Mouse (Mus musculus): ENCODE measurements around the gene Slc22a6. TPM values are rescaled to one million over a fixed set of nuclear protein-coding genes. Genes with fewer than 3 reads are reported as not detected.

Gene Slc22a6
- polyA plus RNA-seq (2014; fragmentation: Nextera tagmentation; extraction: Ambion mirVana): not detected in 2 replicates

GRCm38 (mm10) chr19:8617904-8618303, at the start of gene Slc22a6:
Slc22a6 (plus strand) TSS chr19:8618039.
- H3K27ac ChIP-seq (replicated peaks in 1 of 2; ENCODE audit: control insufficient read depth in 1 of 2, insufficient read depth in 1 of 2, low read depth in 2 of 2, low read length in 2 of 2): no peak within 1 kb of the TSS
- H3K4me1 ChIP-seq (ENCODE audit: control insufficient read depth in 2 of 2, insufficient read depth in 2 of 2, low read length in 2 of 2): no peaks in the 10 kb centered on the region
- H3K36me3 ChIP-seq (ENCODE audit: control insufficient read depth, insufficient read depth, low read length): no peaks in the 10 kb centered on the region
- H3K4me3 ChIP-seq (ENCODE audit: control insufficient read depth in 1 of 2, insufficient read depth in 1 of 2, low read depth in 1 of 2, low read length in 2 of 2): no peak within 1 kb of the TSS
- no peak for ATAC-seq (ENCODE audit: insufficient number of reproducible peaks, insufficient read depth, low FRiP score, low read depth)
- H3K9me3 ChIP-seq (ENCODE audit: control insufficient read depth, low read length): no peaks in the 10 kb centered on the region
- H3K4me2 ChIP-seq (ENCODE audit: low read length): no peak within 1 kb of the TSS
- no peak within 1 kb of the TSS for H3K9ac ChIP-seq (ENCODE audit: low read length)
- 32% methylated on average over 7 of the region's 7 CpGs for WGBS
- H3K27me3 ChIP-seq (ENCODE audit: control insufficient read depth, insufficient read depth, low read length): no peaks in the 10 kb centered on the region; the same call in none of the 2 replicates

- peak; percentile 31; the same call in 1 of the 2 replicates for ATAC-seq (ENCODE audit: insufficient number of reproducible peaks, insufficient read depth, low FRiP score, low read depth)
Measured at GRCm38 (mm10) chr19:8569453-8569863, 48.4 kb upstream of the Slc22a6 start.

GRCm38 (mm10) chr19:8570341-8571040, 47.3 kb upstream of the Slc22a6 start:
- H3K4me2 ChIP-seq (ENCODE audit: low read length): no peak overlapping the region
- WGBS: 61% methylated on average over 2 of the region's 2 CpGs
- ATAC-seq (ENCODE audit: insufficient number of reproducible peaks, insufficient read depth, low FRiP score, low read depth): no peak
- no peaks in the 10 kb centered on the region for H3K36me3 ChIP-seq (ENCODE audit: control insufficient read depth, insufficient read depth, low read length)
- no peak overlapping the region for H3K9ac ChIP-seq (ENCODE audit: low read length)
- no peaks in the 10 kb centered on the region for H3K9me3 ChIP-seq (ENCODE audit: control insufficient read depth, low read length)
- H3K4me1 ChIP-seq (ENCODE audit: control insufficient read depth in 2 of 2, insufficient read depth in 2 of 2, low read length in 2 of 2): peaks cover 0 to 7% of the 10 kb centered on the region in 2 experiments; a peak in 2 of 4 replicates
- H3K27me3 ChIP-seq (ENCODE audit: control insufficient read depth, insufficient read depth, low read length): no peaks in the 10 kb centered on the region
- no peak overlapping the region for H3K4me3 ChIP-seq (ENCODE audit: control insufficient read depth in 1 of 2, insufficient read depth in 1 of 2, low read depth in 1 of 2, low read length in 2 of 2)
- no peak overlapping the region for H3K27ac ChIP-seq (replicated peaks in 1 of 2; ENCODE audit: control insufficient read depth in 1 of 2, insufficient read depth in 1 of 2, low read depth in 2 of 2, low read length in 2 of 2)

More at GRCm38 (mm10) chr19:8569453-8569863, 48.4 kb upstream of the Slc22a6 start:
- no peaks in the 10 kb centered on the region for H3K36me3 ChIP-seq (ENCODE audit: control insufficient read depth, insufficient read depth, low read length)
- peak overlapping the region; percentile 26 to 31 for H3K4me3 ChIP-seq (ENCODE audit: control insufficient read depth in 1 of 2, insufficient read depth in 1 of 2, low read depth in 1 of 2, low read length in 2 of 2)
- peak overlapping the region; percentile 69 for H3K4me2 ChIP-seq (ENCODE audit: low read length)
- H3K9me3 ChIP-seq (ENCODE audit: control insufficient read depth, low read length): no peaks in the 10 kb centered on the region
- 7% methylated on average over 14 of the region's 14 CpGs for WGBS
- peak overlapping the region; percentile 52 for H3K9ac ChIP-seq (ENCODE audit: low read length)
- no peak overlapping the region for H3K27ac ChIP-seq (replicated peaks in 1 of 2; ENCODE audit: control insufficient read depth in 1 of 2, insufficient read depth in 1 of 2, low read depth in 2 of 2, low read length in 2 of 2)
- peaks cover 3 to 12% of the 10 kb centered on the region in 2 experiments for H3K4me1 ChIP-seq (ENCODE audit: control insufficient read depth in 2 of 2, insufficient read depth in 2 of 2, low read length in 2 of 2)
- no peaks in the 10 kb centered on the region for H3K27me3 ChIP-seq (ENCODE audit: control insufficient read depth, insufficient read depth, low read length)

GRCm38 (mm10) chr19:8571746-8572145, 46.1 kb upstream of the Slc22a6 start:
- Histone ChIP-seq H3K9me3 (ENCODE audit: control insufficient read depth, low read length) (no peaks in the 10 kb centered on the region), H3K27ac (replicated peaks in 1 of 2; ENCODE audit: control insufficient read depth in 1 of 2, insufficient read depth in 1 of 2, low read depth in 2 of 2, low read length in 2 of 2) (no peak overlapping the region), H3K4me2 (ENCODE audit: low read length) (no peak overlapping the region), H3K9ac (ENCODE audit: low read length) (no peak overlapping the region), H3K4me3 (ENCODE audit: control insufficient read depth in 1 of 2, insufficient read depth in 1 of 2, low read depth in 1 of 2, low read length in 2 of 2) (no peak overlapping the region), H3K27me3 (ENCODE audit: control insufficient read depth, insufficient read depth, low read length) (no peaks in the 10 kb centered on the region), H3K4me1 (ENCODE audit: control insufficient read depth in 2 of 2, insufficient read depth in 2 of 2, low read length in 2 of 2) (peaks cover 0 to 7% of the 10 kb centered on the region in 2 experiments; a peak in 2 of 4 replicates), H3K36me3 (ENCODE audit: control insufficient read depth, insufficient read depth, low read length) (no peaks in the 10 kb centered on the region)
- WGBS: 55% methylated on average over 7 of the region's 7 CpGs
- ATAC-seq (ENCODE audit: insufficient number of reproducible peaks, insufficient read depth, low FRiP score, low read depth): no peak

GRCm38 (mm10) chr19:8572485-8572884, 45.4 kb upstream of the Slc22a6 start:
- peaks cover 0 to 7% of the 10 kb centered on the region in 2 experiments; a peak in 2 of 4 replicates for H3K4me1 ChIP-seq (ENCODE audit: control insufficient read depth in 2 of 2, insufficient read depth in 2 of 2, low read length in 2 of 2)
- no peak for ATAC-seq (ENCODE audit: insufficient number of reproducible peaks, insufficient read depth, low FRiP score, low read depth)
- no peaks in the 10 kb centered on the region for H3K9me3 ChIP-seq (ENCODE audit: control insufficient read depth, low read length)
- no peaks in the 10 kb centered on the region for H3K36me3 ChIP-seq (ENCODE audit: control insufficient read depth, insufficient read depth, low read length)
- no peak overlapping the region for H3K4me2 ChIP-seq (ENCODE audit: low read length)
- H3K27me3 ChIP-seq (ENCODE audit: control insufficient read depth, insufficient read depth, low read length): no peaks in the 10 kb centered on the region
- H3K27ac ChIP-seq (replicated peaks in 1 of 2; ENCODE audit: control insufficient read depth in 1 of 2, insufficient read depth in 1 of 2, low read depth in 2 of 2, low read length in 2 of 2): no peak overlapping the region
- H3K9ac ChIP-seq (ENCODE audit: low read length): no peak overlapping the region
- 12% methylated on average over 3 of the region's 3 CpGs for WGBS
- H3K4me3 ChIP-seq (ENCODE audit: control insufficient read depth in 1 of 2, insufficient read depth in 1 of 2, low read depth in 1 of 2, low read length in 2 of 2): no peak overlapping the region

DNA sequence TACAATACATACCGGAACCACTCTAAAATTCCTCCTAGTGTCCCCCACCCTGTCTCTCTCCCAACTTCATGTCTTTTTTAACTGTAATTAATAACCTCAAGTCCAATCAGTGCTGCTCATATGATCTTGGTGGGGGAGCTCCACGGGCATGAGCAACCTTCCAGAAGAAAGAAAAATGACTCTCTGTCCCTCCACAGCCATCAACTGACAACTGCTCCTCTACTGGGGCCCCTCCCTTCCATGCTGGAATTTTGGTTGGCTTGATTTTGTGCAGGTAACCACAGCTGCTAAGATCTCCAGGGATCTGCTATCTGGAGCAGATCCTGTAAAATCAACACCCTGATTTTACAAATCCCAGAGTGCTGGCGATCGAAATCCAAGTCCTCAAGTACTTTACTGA, 40.4 kb upstream of the Slc22a6 start:
- Histone ChIP-seq H3K4me3 (ENCODE audit: control insufficient read depth in 1 of 2, insufficient read depth in 1 of 2, low read depth in 1 of 2, low read length in 2 of 2) (no peak overlapping the region), H3K27me3 (ENCODE audit: control insufficient read depth, insufficient read depth, low read length) (no peaks in the 10 kb centered on the region), H3K9me3 (ENCODE audit: control insufficient read depth, low read length) (no peaks in the 10 kb centered on the region), H3K4me1 (ENCODE audit: control insufficient read depth in 2 of 2, insufficient read depth in 2 of 2, low read length in 2 of 2) (peaks cover 2% of the 10 kb centered on the region in 2 experiments; a peak in 1 of 4 replicates), H3K4me2 (ENCODE audit: low read length) (no peak overlapping the region), H3K36me3 (ENCODE audit: control insufficient read depth, insufficient read depth, low read length) (no peaks in the 10 kb centered on the region), H3K27ac (replicated peaks in 1 of 2; ENCODE audit: control insufficient read depth in 1 of 2, insufficient read depth in 1 of 2, low read depth in 2 of 2, low read length in 2 of 2) (no peak overlapping the region), H3K9ac (ENCODE audit: low read length) (no peak overlapping the region)
- 69% methylated on average over 4 of the region's 4 CpGs for WGBS
- no peak for ATAC-seq (ENCODE audit: insufficient number of reproducible peaks, insufficient read depth, low FRiP score, low read depth)

- Histone ChIP-seq H3K4me3 (ENCODE audit: control insufficient read depth in 1 of 2, insufficient read depth in 1 of 2, low read depth in 1 of 2, low read length in 2 of 2) (peak overlapping the region; percentile 32 to 35), H3K4me1 (ENCODE audit: control insufficient read depth in 2 of 2, insufficient read depth in 2 of 2, low read length in 2 of 2) (0 out of 4 replicates have a peak, but pooled peaks cover 0 to 2% of the 10 kb centered on the region in 2 experiments), H3K9me3 (ENCODE audit: control insufficient read depth, low read length) (no peaks in the 10 kb centered on the region), H3K36me3 (ENCODE audit: control insufficient read depth, insufficient read depth, low read length) (no peaks in the 10 kb centered on the region), H3K4me2 (ENCODE audit: low read length) (peak overlapping the region; percentile 89), H3K9ac (ENCODE audit: low read length) (peak overlapping the region; percentile 68), H3K27ac (replicated peaks in 1 of 2; ENCODE audit: control insufficient read depth in 1 of 2, insufficient read depth in 1 of 2, low read depth in 2 of 2, low read length in 2 of 2) (no peak overlapping the region), H3K27me3 (ENCODE audit: control insufficient read depth, insufficient read depth, low read length) (no peaks in the 10 kb centered on the region)
- ATAC-seq (ENCODE audit: insufficient number of reproducible peaks, insufficient read depth, low FRiP score, low read depth): no peak; the same call in 1 of the 2 replicates
- WGBS: 6% methylated on average over 24 of the region's 24 CpGs
Measured at GRCm38 (mm10) chr19:8578293-8578969, 39.4 kb upstream of the Slc22a6 start.
